Mouse (Mus musculus) lung, postnatal 4 days (tissue): ENCODE data around the gene Pfas.
A peak's percentile ranks its signal among the peaks of the same experiment; 100 is the strongest.

Experiments used
- DNase-seq, 2 experiments: peaks; one replicate each; pipeline ENCODE4 v3.0.0; 2021

The Pfas gene

GRCm38 (mm10) chr11:69008182-69009121, at the start of gene Pfas:
Gene Pfas (minus strand): TSS chr11:69008460.
- peak; percentile 94 to 95 for DNase-seq

- no peak for DNase-seq
Observed at GRCm38 (mm10) chr11:69053848-69054247, 45.6 kb upstream of the Pfas start.

GRCm38 (mm10) chr11:69052824-69053421, 44.7 kb upstream of the Pfas start:
- DNase-seq: no peak

GRCm38 (mm10) chr11:69051771-69052170, 43.5 kb upstream of the Pfas start:
- DNase-seq: no peak

GRCm38 (mm10) chr11:69050748-69051147, 42.5 kb upstream of the Pfas start:
- DNase-seq: no peak

- DNase-seq: no peak
Observed at GRCm38 (mm10) chr11:69048151-69048550, 39.9 kb upstream of the Pfas start.

- no peak for DNase-seq
Observed at GRCm38 (mm10) chr11:69047592-69047991, 39.3 kb upstream of the Pfas start.

- no peak for DNase-seq
Observed at GRCm38 (mm10) chr11:69046395-69046774, 38.1 kb upstream of the Pfas start.

GRCm38 (mm10) chr11:69045531-69046394, 37.5 kb upstream of the Pfas start, which contains the start of gene Aurkb:
Gene Aurkb (plus strand): TSS chr11:69045647.
- peak; percentile 84 to 87 for DNase-seq

- no peak for DNase-seq
Observed at GRCm38 (mm10) chr11:69038173-69038572, 29.9 kb upstream of the Pfas start.

- peak; percentile 68 to 83 for DNase-seq
Observed at GRCm38 (mm10) chr11:69037231-69038061, 29.2 kb upstream of the Pfas start.

- DNase-seq: peak; percentile 76 to 86
Observed at GRCm38 (mm10) chr11:69036486-69037230, 28.4 kb upstream of the Pfas start.

- peak; percentile 91 for DNase-seq
Observed at GRCm38 (mm10) chr11:69035849-69036248, 27.6 kb upstream of the Pfas start.

GRCm38 (mm10) chr11:69035411-69035810, 27.2 kb upstream of the Pfas start:
- DNase-seq: no peak

GRCm38 (mm10) chr11:69034585-69034984, 26.3 kb upstream of the Pfas start:
- no peak for DNase-seq

GRCm38 (mm10) chr11:69033552-69033951, 25.3 kb upstream of the Pfas start:
- DNase-seq: no peak

GRCm38 (mm10) chr11:69028805-69029204, 20.5 kb upstream of the Pfas start:
- no peak for DNase-seq

GRCm38 (mm10) chr11:69026562-69026961, 18.3 kb upstream of the Pfas start:
- no peak for DNase-seq

GRCm38 (mm10) chr11:69020691-69021090, 12.4 kb upstream of the Pfas start:
- DNase-seq: no peak

- no peak for DNase-seq
Observed at GRCm38 (mm10) chr11:69016755-69017154, 8.5 kb upstream of the Pfas start.
